ENCODE assay signal across 8 mouse cellular contexts in genomic region chr12:113141531-113141973, GRCm38 (mm10). TPM values are rescaled to one million over a fixed set of nuclear protein-coding genes. Genes with fewer than 3 reads are reported as not detected.
DNase-seq lines count a peak whose midpoint lies in the region; ATAC-seq and TF ChIP-seq lines count a peak whose summit lies in the region.

No protein-coding gene starts in this region.

- DNase-seq in spleen, adult 2 months (ENCODE audit: low read depth in 1 of 2, low spot score in 2 of 2): no peak
- DNase-seq in spleen, adult 12 weeks (ENCODE audit: low spot score): no peak
- no peak for DNase-seq in hindbrain, embryonic 11.5 days (ENCODE audit: low spot score)
- no peak for DNase-seq in limb, embryonic 14.5 days (ENCODE audit: low spot score)
- DNase-seq in midbrain, postnatal 0 days (ENCODE audit: low spot score): peak; percentile 52
- no peak for DNase-seq in frontal cortex, postnatal 36 days (ENCODE audit: low spot score in 2 of 2)
- DNase-seq in c-Kit-positive CD71-positive TER-119-positive erythroid progenitor cells, embryonic 14.5 days (ENCODE audit: low spot score): no peak

- TF ChIP-seq CTCF in spleen, adult 2 months (IDR thresholded peaks at IDR 0.05; ENCODE audit: extremely low read depth, insufficient read depth, insufficient read length, insufficient replicate concordance): no peak
- TF ChIP-seq CTCF in midbrain, postnatal 0 days (IDR thresholded peaks at IDR 0.05): no peak

- WGBS in spleen, adult 2 months: 61% methylated on average over 8 of the region's 8 CpGs
- WGBS in forebrain, embryonic 15.5 days: 18% methylated on average over 8 of the region's 8 CpGs
- 52% methylated on average over 8 of the region's 8 CpGs for WGBS in hindbrain, embryonic 11.5 days
- 71% methylated on average over 8 of the region's 8 CpGs for whole genome bisulfite sequencing in limb, embryonic 14.5 days
- 21% methylated on average over 8 of the region's 8 CpGs for WGBS in midbrain, postnatal 0 days

- peak overlapping the region; percentile 51 for H3K9ac ChIP-seq in forebrain, embryonic 15.5 days (replicated peaks)
- H3K9ac ChIP-seq in hindbrain, embryonic 11.5 days (ENCODE audit: low read depth, low read length): peak overlapping the region; percentile 75
- no peak overlapping the region for H3K9ac ChIP-seq in limb, embryonic 14.5 days (ENCODE audit: low read depth, low read length, severe bottlenecking)
- H3K9ac ChIP-seq in midbrain, postnatal 0 days (replicated peaks; ENCODE audit: low read length, poor library complexity, severe bottlenecking): peak overlapping the region; percentile 63

- H3K4me1 ChIP-seq in spleen, adult 2 months (ENCODE audit: control insufficient read depth, insufficient read depth, insufficient read length): peaks cover 16% of the 10 kb centered on the region; the same call in 1 of the 2 replicates
- H3K4me1 ChIP-seq in forebrain, embryonic 15.5 days: peaks cover 49% of the 10 kb centered on the region
- peaks cover 26% of the 10 kb centered on the region for H3K4me1 ChIP-seq in hindbrain, embryonic 11.5 days (replicated peaks; ENCODE audit: control insufficient read depth, insufficient read depth, low read length)
- peaks cover 18% of the 10 kb centered on the region for H3K4me1 ChIP-seq in limb, embryonic 14.5 days (ENCODE audit: control insufficient read depth, insufficient read depth, low read length)
- peaks cover 29% of the 10 kb centered on the region for H3K4me1 ChIP-seq in midbrain, postnatal 0 days (ENCODE audit: insufficient read depth, low read length)

- no peak for ATAC-seq in forebrain, embryonic 15.5 days (replicated peaks)
- no peak for ATAC-seq in hindbrain, embryonic 11.5 days (ENCODE audit: low FRiP score)
- no peak for ATAC-seq in limb, embryonic 14.5 days (ENCODE audit: low FRiP score, low read depth)
- no peak for ATAC-seq in midbrain, postnatal 0 days (ENCODE audit: low FRiP score)

- H3K4me2 ChIP-seq in forebrain, embryonic 15.5 days (replicated peaks): peak overlapping the region; percentile 62
- H3K4me2 ChIP-seq in hindbrain, embryonic 11.5 days (replicated peaks; ENCODE audit: low read depth, low read length): peak overlapping the region; percentile 78
- peak overlapping the region; percentile 91 for H3K4me2 ChIP-seq in limb, embryonic 14.5 days (replicated peaks; ENCODE audit: low read depth, low read length, severe bottlenecking)
- peak overlapping the region; percentile 63 for H3K4me2 ChIP-seq in midbrain, postnatal 0 days (ENCODE audit: low read depth, low read length, poor library complexity, severe bottlenecking)

- peak overlapping the region; percentile 56 for H3K27ac ChIP-seq in spleen, adult 2 months (ENCODE audit: insufficient read depth, low read length)
- H3K27ac ChIP-seq in forebrain, embryonic 15.5 days (replicated peaks): peak overlapping the region; percentile 89
- H3K27ac ChIP-seq in hindbrain, embryonic 11.5 days (ENCODE audit: low read depth, low read length): 0 out of 2 replicates have a peak overlapping the region, but pooled peaks have one; percentile 17
- no peak overlapping the region for H3K27ac ChIP-seq in limb, embryonic 14.5 days (replicated peaks; ENCODE audit: low read depth, low read length)
- H3K27ac ChIP-seq in midbrain, postnatal 0 days (ENCODE audit: low read depth, low read length): peak overlapping the region; percentile 77

- peaks cover 2% of the 10 kb centered on the region for H3K36me3 ChIP-seq in spleen, adult 2 months (ENCODE audit: control insufficient read depth, insufficient read depth, low read length)
- H3K36me3 ChIP-seq in forebrain, embryonic 15.5 days: peaks cover 29% of the 10 kb centered on the region
- peaks cover 2% of the 10 kb centered on the region for H3K36me3 ChIP-seq in hindbrain, embryonic 11.5 days (ENCODE audit: control insufficient read depth, insufficient read depth, low read length)
- H3K36me3 ChIP-seq in limb, embryonic 14.5 days (ENCODE audit: control insufficient read depth, insufficient read depth, low read length): peaks cover 24% of the 10 kb centered on the region
- peaks cover 24% of the 10 kb centered on the region for H3K36me3 ChIP-seq in midbrain, postnatal 0 days (ENCODE audit: insufficient read depth, low read length)

- TF ChIP-seq POLR2A in spleen, adult 2 months (IDR thresholded peaks at IDR 0.05; ENCODE audit: low read depth, low read length): no peak
- TF ChIP-seq POLR2A in limb, embryonic 14.5 days (IDR thresholded peaks at IDR 0.05; ENCODE audit: borderline replicate concordance, extremely low read depth, insufficient read depth, insufficient read length): no peak

- H3K9me3 ChIP-seq in forebrain, embryonic 15.5 days: no peaks in the 10 kb centered on the region
- no peaks in the 10 kb centered on the region for H3K9me3 ChIP-seq in hindbrain, embryonic 11.5 days (ENCODE audit: control insufficient read depth, low read length)
- no peaks in the 10 kb centered on the region for H3K9me3 ChIP-seq in limb, embryonic 14.5 days (ENCODE audit: control insufficient read depth, low read length)
- H3K9me3 ChIP-seq in midbrain, postnatal 0 days (ENCODE audit: low read length): no peaks in the 10 kb centered on the region

- H3K27me3 ChIP-seq in spleen, adult 2 months (ENCODE audit: control insufficient read depth, insufficient read depth, low read length): 0 out of 2 replicates have a peak, but pooled peaks cover 3% of the 10 kb centered on the region
- H3K27me3 ChIP-seq in forebrain, embryonic 15.5 days: no peaks in the 10 kb centered on the region
- no peaks in the 10 kb centered on the region for H3K27me3 ChIP-seq in hindbrain, embryonic 11.5 days (ENCODE audit: control insufficient read depth, insufficient read depth, low read length)
- peaks cover 36% of the 10 kb centered on the region for H3K27me3 ChIP-seq in limb, embryonic 14.5 days (ENCODE audit: control insufficient read depth, insufficient read depth, low read length)
- no peaks in the 10 kb centered on the region for H3K27me3 ChIP-seq in midbrain, postnatal 0 days (ENCODE audit: insufficient read depth, low read length)

- no peak overlapping the region for H3K4me3 ChIP-seq in spleen, adult 2 months (ENCODE audit: extremely low read depth, insufficient read depth, insufficient read length)
- H3K4me3 ChIP-seq in forebrain, embryonic 15.5 days: peak overlapping the region; percentile 70
- peak overlapping the region; percentile 69 for H3K4me3 ChIP-seq in hindbrain, embryonic 11.5 days (ENCODE audit: low read depth, low read length)
- H3K4me3 ChIP-seq in limb, embryonic 14.5 days (replicated peaks; ENCODE audit: low read length): peak overlapping the region; percentile 48
- peak overlapping the region; percentile 66 for H3K4me3 ChIP-seq in midbrain, postnatal 0 days (ENCODE audit: low read depth, low read length)

RNA-seq across cellular contexts. Expression of gene Crip2, which starts 1.5 kb away (rescaled TPM):
- polyA plus RNA-seq in spleen, adult 2 months (2012; rRNA removed): 137 and 141 TPM in 2 replicates
- 407 and 414 TPM in 2 replicates for polyA plus RNA-seq in forebrain, embryonic 15.5 days (2015; fragmentation: Nextera tagmentation; extraction: Ambion mirVana)
- polyA plus RNA-seq in hindbrain, embryonic 11.5 days (2014; fragmentation: Nextera tagmentation; extraction: Ambion mirVana): 208 TPM in 2 replicates
- 91.4 and 102 TPM in 2 replicates for polyA plus RNA-seq in limb, embryonic 14.5 days (2012; rRNA removed)
- 89.9 and 99.1 TPM in 2 replicates for polyA plus RNA-seq in limb, embryonic 14.5 days (2014; fragmentation: Nextera tagmentation; extraction: Ambion mirVana)
- 147 and 185 TPM in 2 replicates for total RNA-seq in midbrain, postnatal 0 days (2014; rRNA removed)
- polyA plus RNA-seq in midbrain, postnatal 0 days (2015; fragmentation: Nextera tagmentation; extraction: Ambion mirVana): 317 and 336 TPM in 2 replicates

RNA-seq across cellular contexts. Expression of gene Crip1, which starts 4.6 kb away (rescaled TPM):
- 414 and 544 TPM in 2 replicates for polyA plus RNA-seq in spleen, adult 2 months (2012; rRNA removed)
- 29.1 and 31.5 TPM in 2 replicates for polyA plus RNA-seq in forebrain, embryonic 15.5 days (2015; fragmentation: Nextera tagmentation; extraction: Ambion mirVana)
- polyA plus RNA-seq in hindbrain, embryonic 11.5 days (2014; fragmentation: Nextera tagmentation; extraction: Ambion mirVana): 76.0 and 84.7 TPM in 2 replicates
- 387 and 403 TPM in 2 replicates for polyA plus RNA-seq in limb, embryonic 14.5 days (2012; rRNA removed)
- polyA plus RNA-seq in limb, embryonic 14.5 days (2014; fragmentation: Nextera tagmentation; extraction: Ambion mirVana): 344 and 469 TPM in 2 replicates
- total RNA-seq in midbrain, postnatal 0 days (2014; rRNA removed): 2.5 and 3.9 TPM in 2 replicates
- 25.0 and 26.0 TPM in 2 replicates for polyA plus RNA-seq in midbrain, postnatal 0 days (2015; fragmentation: Nextera tagmentation; extraction: Ambion mirVana)

RNA-seq across cellular contexts. Expression of gene Tedc1, which starts 14.7 kb away (rescaled TPM):
- polyA plus RNA-seq in spleen, adult 2 months (2012; rRNA removed): 16.8 and 23.2 TPM in 2 replicates
- polyA plus RNA-seq in forebrain, embryonic 15.5 days (2015; fragmentation: Nextera tagmentation; extraction: Ambion mirVana): 22.6 and 24.9 TPM in 2 replicates
- 28.8 and 31.4 TPM in 2 replicates for polyA plus RNA-seq in hindbrain, embryonic 11.5 days (2014; fragmentation: Nextera tagmentation; extraction: Ambion mirVana)
- 30.8 and 36.8 TPM in 2 replicates for polyA plus RNA-seq in limb, embryonic 14.5 days (2012; rRNA removed)
- polyA plus RNA-seq in limb, embryonic 14.5 days (2014; fragmentation: Nextera tagmentation; extraction: Ambion mirVana): 19.5 and 22.6 TPM in 2 replicates
- total RNA-seq in midbrain, postnatal 0 days (2014; rRNA removed): 4.3 and 17.0 TPM in 2 replicates
- polyA plus RNA-seq in midbrain, postnatal 0 days (2015; fragmentation: Nextera tagmentation; extraction: Ambion mirVana): 8.8 and 8.9 TPM in 2 replicates

RNA-seq across cellular contexts. Expression of gene Mta1, which starts 43.5 kb away (rescaled TPM):
- polyA plus RNA-seq in spleen, adult 2 months (2012; rRNA removed): 55.6 and 77.7 TPM in 2 replicates
- 15.2 and 17.9 TPM in 2 replicates for polyA plus RNA-seq in forebrain, embryonic 15.5 days (2015; fragmentation: Nextera tagmentation; extraction: Ambion mirVana)
- polyA plus RNA-seq in hindbrain, embryonic 11.5 days (2014; fragmentation: Nextera tagmentation; extraction: Ambion mirVana): 17.2 and 19.4 TPM in 2 replicates
- 126 and 161 TPM in 2 replicates for polyA plus RNA-seq in limb, embryonic 14.5 days (2012; rRNA removed)
- polyA plus RNA-seq in limb, embryonic 14.5 days (2014; fragmentation: Nextera tagmentation; extraction: Ambion mirVana): 21.1 and 25.0 TPM in 2 replicates
- total RNA-seq in midbrain, postnatal 0 days (2014; rRNA removed): 48.3 and 55.2 TPM in 2 replicates
- polyA plus RNA-seq in midbrain, postnatal 0 days (2015; fragmentation: Nextera tagmentation; extraction: Ambion mirVana): 15.3 and 16.8 TPM in 2 replicates

RNA-seq across cellular contexts. Expression of gene Tmem121, which starts 44.2 kb away (rescaled TPM):
- polyA plus RNA-seq in spleen, adult 2 months (2012; rRNA removed): 1.7 and 2.1 TPM in 2 replicates
- polyA plus RNA-seq in forebrain, embryonic 15.5 days (2015; fragmentation: Nextera tagmentation; extraction: Ambion mirVana): 38.9 and 41.1 TPM in 2 replicates
- 8.9 and 10.8 TPM in 2 replicates for polyA plus RNA-seq in hindbrain, embryonic 11.5 days (2014; fragmentation: Nextera tagmentation; extraction: Ambion mirVana)
- polyA plus RNA-seq in limb, embryonic 14.5 days (2012; rRNA removed): 29.6 and 43.4 TPM in 2 replicates
- 10.1 and 12.3 TPM in 2 replicates for polyA plus RNA-seq in limb, embryonic 14.5 days (2014; fragmentation: Nextera tagmentation; extraction: Ambion mirVana)
- total RNA-seq in midbrain, postnatal 0 days (2014; rRNA removed): 80.8 and 89.1 TPM in 2 replicates
- 63.6 and 67.5 TPM in 2 replicates for polyA plus RNA-seq in midbrain, postnatal 0 days (2015; fragmentation: Nextera tagmentation; extraction: Ambion mirVana)
